In genomic region chr17:13914531-13914930, GRCm38 (mm10) we compare ENCODE assay signal across 11 mouse cellular contexts. TPM values are rescaled to one million over a fixed set of nuclear protein-coding genes. Genes with fewer than 3 reads are reported as not detected.
A peak's percentile ranks its signal among the peaks of the same experiment; 100 is the strongest.
DNase-seq lines count a peak whose midpoint lies in the region; ATAC-seq lines count a peak whose summit lies in the region.
"Had no signal": no experiment of that assay in that cellular context is flagged by ENCODE, and none has a peak within 500 bp of the region (broad histone marks: within the 10 kb centered on the region; RNA-seq: fewer than 3 reads in every experiment).

No protein-coding gene starts in this region.

- H3K4me1 ChIP-seq in embryonic facial prominence, embryonic 15.5 days, result peaks cover 10% of the 10 kb centered on the region
- H3K4me1 ChIP-seq in kidney, embryonic 14.5 days (ENCODE audit: control insufficient read depth, insufficient read depth, low read length), result no peaks in the 10 kb centered on the region

- no peak overlapping the region for H3K4me3 ChIP-seq in embryonic facial prominence, embryonic 15.5 days (replicated peaks)
- H3K4me3 ChIP-seq in kidney, embryonic 14.5 days (ENCODE audit: low read length), result no peak overlapping the region

- peak; percentile 16 for DNase-seq in embryo, embryonic 10 days (ENCODE audit: low spot score)
- no peak for DNase-seq in embryo, embryonic 9.5 days (ENCODE audit: extremely low spot score)
- DNase-seq in lung, postnatal 10 days, result peak; percentile 79
- no peak for DNase-seq in urinary bladder, adult 18-20 months (ENCODE audit: low spot score in 2 of 2)
- no peak for DNase-seq in spleen, postnatal 4 days (ENCODE audit: low spot score in 2 of 2)
- no peak for DNase-seq in cerebellum, adult 11-12 months

- 42% methylated on average over 4 of the region's 4 CpGs for WGBS in embryonic facial prominence, embryonic 15.5 days
- WGBS in kidney, embryonic 14.5 days, result 44% methylated on average over 4 of the region's 4 CpGs

- no peak overlapping the region for H3K9ac ChIP-seq in embryonic facial prominence, embryonic 15.5 days
- no peak overlapping the region for H3K9ac ChIP-seq in kidney, embryonic 14.5 days (ENCODE audit: low read depth, low read length)
- H3K9ac ChIP-seq: liver, embryonic 14.5 days had no signal

- 0 out of 2 replicates have a peak overlapping the region, but pooled peaks have one; percentile 13 for H3K27ac ChIP-seq in embryonic facial prominence, embryonic 15.5 days (replicated peaks)
- peak overlapping the region; percentile 26; the same call in 1 of the 2 replicates for H3K27ac ChIP-seq in kidney, embryonic 14.5 days (ENCODE audit: low read depth, low read length)
- H3K27ac ChIP-seq: liver, embryonic 14.5 days had no signal

- no peak overlapping the region for H3K4me2 ChIP-seq in embryonic facial prominence, embryonic 15.5 days (replicated peaks)
- H3K4me2 ChIP-seq in kidney, embryonic 14.5 days (replicated peaks; ENCODE audit: low read depth, low read length), result no peak overlapping the region

- no peaks in the 10 kb centered on the region for H3K36me3 ChIP-seq in embryonic facial prominence, embryonic 15.5 days
- H3K36me3 ChIP-seq in kidney, embryonic 14.5 days (ENCODE audit: control insufficient read depth, insufficient read depth, low read length), result no peaks in the 10 kb centered on the region

- H3K9me3 ChIP-seq in embryonic facial prominence, embryonic 15.5 days (replicated peaks), result no peaks in the 10 kb centered on the region
- H3K9me3 ChIP-seq in kidney, embryonic 14.5 days (ENCODE audit: control insufficient read depth, low read length), result no peaks in the 10 kb centered on the region

- H3K27me3 ChIP-seq in embryonic facial prominence, embryonic 15.5 days, result no peaks in the 10 kb centered on the region
- H3K27me3 ChIP-seq in kidney, embryonic 14.5 days (ENCODE audit: control insufficient read depth, insufficient read depth, low read length), result no peaks in the 10 kb centered on the region

- ATAC-seq in embryonic facial prominence, embryonic 15.5 days (ENCODE audit: insufficient number of reproducible peaks, low FRiP score, low TSS enrichment, low read depth), result peak; percentile 34; the same call in 1 of the 2 replicates
- peak; percentile 65; the same call in 1 of the 2 replicates for ATAC-seq in kidney, embryonic 14.5 days (ENCODE audit: low FRiP score, low TSS enrichment)

RNA-seq across cellular contexts. Expression of gene Gm7168, which starts 33.6 kb away (rescaled TPM):
- polyA plus RNA-seq in embryonic facial prominence, embryonic 15.5 days (2015; fragmentation: Nextera tagmentation; extraction: Ambion mirVana), result not detected in 2 replicates
- polyA plus RNA-seq in kidney, embryonic 14.5 days (2014; fragmentation: Nextera tagmentation; extraction: Ambion mirVana), result not detected in 2 replicates
- polyA plus RNA-seq: cortical plate, adult 2 months; liver, embryonic 14.5 days; neural tube, embryonic 11.5 days had no signal

Comparison
In these comparisons a context has a peak if more than half of its experiments do, and no peak if none do; other contexts are left out.
1. DNase-seq: peak in embryo, embryonic 10 days (single experiment) and lung, postnatal 10 days (single experiment); none in embryo, embryonic 9.5 days (single experiment), urinary bladder, adult 18-20 months (0 of 2), spleen, postnatal 4 days (0 of 2) and cerebellum, adult 11-12 months (single experiment).